Mouse (Mus musculus): ENCODE measurements at regions not wholly inside any gene's neighbourhood (a gene's known extent, or its start where the extent isn't known, plus 50 kb on each side); places are given as distances from the start of the nearest gene placed in this dataset.

DNA sequence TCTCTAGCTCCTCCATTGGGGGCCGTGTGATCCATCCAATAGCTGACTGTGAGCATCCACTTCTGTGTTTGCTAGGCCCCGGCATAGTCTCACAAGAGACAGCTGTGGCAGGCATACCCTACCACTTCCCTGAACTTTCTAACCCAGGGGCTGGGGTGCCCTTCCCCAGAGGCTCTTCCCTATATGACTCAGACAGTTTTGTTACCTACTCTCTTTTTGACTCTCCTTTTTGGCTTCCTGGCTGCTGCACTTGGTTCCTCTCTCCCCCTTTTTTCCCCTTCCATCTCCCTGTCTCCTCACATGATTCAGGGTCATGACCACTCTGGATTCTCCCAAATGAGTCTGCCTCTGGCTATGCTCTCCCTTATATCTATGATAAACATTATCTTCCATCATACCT is 223.8 kb downstream of the Papss1 start:
- Histone ChIP-seq H3K4me2 (ENCODE audit: low read depth, low read length) (no peak overlapping the region), H3K4me1 (ENCODE audit: control insufficient read depth, insufficient read depth, low read length) (no peaks in the 10 kb centered on the region), H3K27ac (ENCODE audit: low read length) (no peak overlapping the region), H3K9ac (ENCODE audit: low read length) (no peak overlapping the region), H3K36me3 (ENCODE audit: control insufficient read depth, insufficient read depth, low read length) (no peaks in the 10 kb centered on the region), H3K27me3 (ENCODE audit: control insufficient read depth, insufficient read depth, low read length) (no peaks in the 10 kb centered on the region), H3K9me3 (replicated peaks; ENCODE audit: control insufficient read depth, low read length) (no peaks in the 10 kb centered on the region), H3K4me3 (replicated peaks; ENCODE audit: low read length) (no peak overlapping the region)
- 89% methylated on average over 1 of the region's 2 CpGs for WGBS
- no peak for ATAC-seq (ENCODE audit: insufficient read depth, low FRiP score)

DNA sequence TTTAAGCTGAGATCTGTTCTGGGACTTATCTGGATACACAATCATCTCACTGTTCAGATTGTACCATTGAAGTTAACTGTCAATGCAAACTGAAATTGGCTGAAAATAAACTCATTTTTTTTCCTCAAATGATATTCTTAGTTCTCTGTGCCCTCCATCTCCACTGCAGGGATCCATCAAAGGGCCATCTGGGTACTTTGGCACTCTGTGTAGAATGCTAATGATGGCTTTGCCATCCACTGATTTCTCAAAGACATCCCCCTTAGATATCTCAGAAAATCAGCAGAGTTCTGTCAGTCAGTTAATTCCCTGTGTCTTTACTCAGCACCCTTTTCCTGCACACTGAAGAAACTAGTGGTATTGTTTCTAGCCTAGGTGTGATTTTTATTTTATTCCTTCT is 224.6 kb downstream of the Papss1 start:
- Histone ChIP-seq H3K4me1 (ENCODE audit: control insufficient read depth, insufficient read depth, low read length) (no peaks in the 10 kb centered on the region), H3K27me3 (ENCODE audit: control insufficient read depth, insufficient read depth, low read length) (no peaks in the 10 kb centered on the region), H3K4me3 (replicated peaks; ENCODE audit: low read length) (no peak overlapping the region), H3K9me3 (replicated peaks; ENCODE audit: control insufficient read depth, low read length) (no peaks in the 10 kb centered on the region), H3K27ac (ENCODE audit: low read length) (no peak overlapping the region), H3K4me2 (ENCODE audit: low read depth, low read length) (no peak overlapping the region), H3K9ac (ENCODE audit: low read length) (no peak overlapping the region), H3K36me3 (ENCODE audit: control insufficient read depth, insufficient read depth, low read length) (no peaks in the 10 kb centered on the region)
- ATAC-seq (ENCODE audit: insufficient read depth, low FRiP score): no peak

DNA sequence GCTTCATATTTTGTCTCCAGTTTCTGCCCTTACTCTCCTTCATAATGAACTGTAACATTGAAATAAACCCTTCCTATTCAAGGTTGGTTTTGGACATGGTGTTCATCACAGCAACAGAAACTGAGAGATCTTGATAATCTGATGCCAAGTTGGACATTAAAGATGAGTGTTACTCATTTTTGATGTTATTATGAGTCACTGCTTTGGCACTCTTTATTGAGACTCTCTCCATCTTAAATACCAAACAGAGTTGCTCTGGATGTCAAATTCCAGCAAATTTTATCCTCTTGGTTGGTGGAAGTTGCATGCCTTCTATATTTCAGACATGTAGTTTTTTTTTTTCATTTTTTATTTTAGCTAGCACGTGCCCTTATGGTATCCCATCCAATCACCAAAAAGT is 229.5 kb downstream of the Papss1 start:
- Histone ChIP-seq H3K27ac (ENCODE audit: low read length) (no peak overlapping the region), H3K9me3 (replicated peaks; ENCODE audit: control insufficient read depth, low read length) (no peaks in the 10 kb centered on the region), H3K9ac (ENCODE audit: low read length) (no peak overlapping the region), H3K4me3 (replicated peaks; ENCODE audit: low read length) (no peak overlapping the region), H3K4me1 (ENCODE audit: control insufficient read depth, insufficient read depth, low read length) (no peaks in the 10 kb centered on the region), H3K36me3 (ENCODE audit: control insufficient read depth, insufficient read depth, low read length) (no peaks in the 10 kb centered on the region), H3K27me3 (ENCODE audit: control insufficient read depth, insufficient read depth, low read length) (no peaks in the 10 kb centered on the region), H3K4me2 (ENCODE audit: low read depth, low read length) (no peak overlapping the region)
- no peak for ATAC-seq (ENCODE audit: insufficient read depth, low FRiP score)
- 91% methylated on average over 1 of the region's 1 CpGs for WGBS

DNA sequence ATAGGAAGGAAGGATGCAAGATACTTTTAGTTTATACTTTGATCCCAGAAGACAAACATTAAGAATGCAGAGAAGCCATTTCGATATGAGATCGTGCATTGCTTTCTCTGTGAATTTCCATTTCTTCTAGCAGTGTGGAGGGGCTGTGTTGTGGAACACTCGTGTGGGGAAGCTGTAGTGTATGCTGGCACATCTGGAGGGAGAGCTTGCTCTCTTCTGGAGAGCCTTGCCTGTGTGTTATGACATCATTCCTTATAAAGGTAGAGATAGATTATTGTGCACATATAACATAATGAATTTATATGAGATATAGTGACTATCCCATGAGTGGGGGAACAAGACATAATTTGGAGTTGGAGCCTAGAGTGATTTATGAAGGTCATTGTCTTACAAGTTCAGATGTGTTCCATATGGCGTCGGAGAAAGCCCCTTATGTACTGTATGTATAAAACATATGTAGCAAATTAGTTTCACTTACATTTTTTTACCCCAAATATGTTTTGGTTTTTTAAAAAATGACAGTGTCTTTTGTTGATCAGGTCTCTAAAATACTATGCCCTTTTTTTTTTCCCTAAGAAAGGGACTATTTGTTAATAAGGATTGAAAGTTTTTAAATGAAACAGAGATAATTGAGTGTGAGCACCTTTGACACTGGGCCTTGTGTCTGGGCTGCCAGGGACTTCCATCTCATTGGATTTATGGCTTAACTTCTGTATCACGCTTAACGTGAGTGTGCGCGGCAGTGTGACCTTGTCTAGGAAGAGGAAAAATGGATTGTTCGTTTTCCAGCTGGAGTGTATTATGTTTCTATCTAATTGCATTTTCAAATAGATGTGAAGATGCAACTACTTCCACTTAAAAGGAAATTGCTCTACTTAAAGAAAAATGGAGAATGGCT is 230.8 kb downstream of the Papss1 start:
- no peak overlapping the region for H3K9ac ChIP-seq (ENCODE audit: low read length)

DNA sequence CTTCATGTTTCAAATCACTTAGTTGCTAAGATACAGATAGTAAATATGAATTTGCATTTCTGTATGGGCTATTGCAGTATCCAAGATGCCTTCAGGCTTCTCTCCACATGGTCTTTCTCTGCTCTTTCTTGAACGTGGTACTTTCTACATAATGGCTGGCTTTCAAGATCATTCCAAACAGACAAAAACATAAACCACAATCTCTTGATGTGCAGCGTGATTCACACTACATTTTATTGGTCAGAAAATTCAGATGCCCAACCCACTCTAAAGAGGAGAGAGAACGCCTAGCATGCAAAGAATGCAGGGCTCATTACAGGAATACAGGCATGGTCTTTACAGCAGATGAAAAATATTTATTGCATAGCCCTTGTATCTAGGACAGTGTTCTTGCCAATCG is 235.2 kb downstream of the Papss1 start:
- Histone ChIP-seq H3K4me2 (ENCODE audit: low read depth, low read length) (no peak overlapping the region), H3K36me3 (ENCODE audit: control insufficient read depth, insufficient read depth, low read length) (no peaks in the 10 kb centered on the region), H3K4me3 (replicated peaks; ENCODE audit: low read length) (no peak overlapping the region), H3K27ac (ENCODE audit: low read length) (no peak overlapping the region), H3K9ac (ENCODE audit: low read length) (no peak overlapping the region), H3K4me1 (ENCODE audit: control insufficient read depth, insufficient read depth, low read length) (peaks cover 2% of the 10 kb centered on the region; the same call in 1 of the 2 replicates), H3K27me3 (ENCODE audit: control insufficient read depth, insufficient read depth, low read length) (no peaks in the 10 kb centered on the region), H3K9me3 (replicated peaks; ENCODE audit: control insufficient read depth, low read length) (no peaks in the 10 kb centered on the region)
- ATAC-seq (ENCODE audit: insufficient read depth, low FRiP score): no peak
- 64% methylated on average over 4 of the region's 4 CpGs for WGBS

More for the DNA sequence above, 230.8 kb downstream of the Papss1 start:
- no peaks in the 10 kb centered on the region for H3K27me3 ChIP-seq (ENCODE audit: control insufficient read depth, insufficient read depth, low read length)
- ATAC-seq (ENCODE audit: insufficient read depth, low FRiP score): no peak
- 52% methylated on average over 10 of the region's 10 CpGs for WGBS
- no peaks in the 10 kb centered on the region for H3K4me1 ChIP-seq (ENCODE audit: control insufficient read depth, insufficient read depth, low read length)
- no peaks in the 10 kb centered on the region for H3K36me3 ChIP-seq (ENCODE audit: control insufficient read depth, insufficient read depth, low read length)
- no peak overlapping the region for H3K4me3 ChIP-seq (replicated peaks; ENCODE audit: low read length)
- no peak overlapping the region for H3K4me2 ChIP-seq (ENCODE audit: low read depth, low read length)
- no peaks in the 10 kb centered on the region for H3K9me3 ChIP-seq (replicated peaks; ENCODE audit: control insufficient read depth, low read length)
- no peak overlapping the region for H3K27ac ChIP-seq (ENCODE audit: low read length)

DNA sequence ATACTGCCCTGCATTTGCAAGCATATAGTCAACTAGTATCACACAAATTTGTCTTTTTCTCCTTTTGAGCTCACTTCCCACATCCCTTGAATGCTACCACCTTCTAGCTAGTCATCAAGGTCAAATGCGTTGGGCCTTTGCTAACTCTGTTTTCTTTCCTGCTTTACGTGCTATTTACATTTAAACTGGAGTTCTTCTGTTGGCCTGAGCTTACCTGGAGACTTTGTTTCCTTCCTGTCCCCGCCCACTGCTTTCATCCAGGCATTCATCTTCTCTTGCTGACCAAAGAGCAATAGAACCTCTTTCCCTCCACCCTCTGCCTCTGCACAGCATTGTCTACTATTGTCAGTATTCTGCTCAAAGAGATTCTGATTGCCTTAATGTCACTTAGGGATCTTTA is 237.0 kb downstream of the Papss1 start:
- Histone ChIP-seq H3K36me3 (ENCODE audit: control insufficient read depth, insufficient read depth, low read length) (no peaks in the 10 kb centered on the region), H3K4me2 (ENCODE audit: low read depth, low read length) (no peak overlapping the region), H3K27me3 (ENCODE audit: control insufficient read depth, insufficient read depth, low read length) (no peaks in the 10 kb centered on the region), H3K4me3 (replicated peaks; ENCODE audit: low read length) (no peak overlapping the region), H3K9me3 (replicated peaks; ENCODE audit: control insufficient read depth, low read length) (no peaks in the 10 kb centered on the region), H3K27ac (ENCODE audit: low read length) (no peak overlapping the region), H3K9ac (ENCODE audit: low read length) (no peak overlapping the region), H3K4me1 (ENCODE audit: control insufficient read depth, insufficient read depth, low read length) (peaks cover 2% of the 10 kb centered on the region; the same call in 1 of the 2 replicates)
- no peak for ATAC-seq (ENCODE audit: insufficient read depth, low FRiP score)
- WGBS: 77% methylated on average over 3 of the region's 3 CpGs

DNA sequence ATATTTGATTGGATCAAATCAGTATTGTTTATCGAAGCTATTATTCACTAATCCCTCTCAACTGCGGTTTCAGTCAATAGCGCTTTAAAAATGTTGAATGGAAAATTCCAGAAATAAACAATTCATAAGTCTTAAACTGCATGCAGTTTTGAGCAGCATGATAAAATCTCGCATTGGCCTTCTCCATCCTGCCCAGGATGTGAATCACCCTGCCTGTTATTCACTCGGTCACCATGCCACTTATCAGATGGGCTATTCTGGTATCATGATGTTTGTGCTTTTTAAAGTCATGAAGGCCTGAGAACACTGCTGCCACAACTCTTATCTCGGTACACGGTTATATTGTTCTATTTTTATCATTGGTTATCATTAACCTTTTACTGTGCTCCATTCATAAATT is 238.3 kb downstream of the Papss1 start:
- H3K9me3 ChIP-seq (replicated peaks; ENCODE audit: control insufficient read depth, low read length): no peaks in the 10 kb centered on the region
- no peaks in the 10 kb centered on the region for H3K36me3 ChIP-seq (ENCODE audit: control insufficient read depth, insufficient read depth, low read length)
- H3K9ac ChIP-seq (ENCODE audit: low read length): no peak overlapping the region
- H3K4me2 ChIP-seq (ENCODE audit: low read depth, low read length): no peak overlapping the region
- 43% methylated on average over 7 of the region's 7 CpGs for WGBS
- no peak overlapping the region for H3K4me3 ChIP-seq (replicated peaks; ENCODE audit: low read length)
- H3K27me3 ChIP-seq (ENCODE audit: control insufficient read depth, insufficient read depth, low read length): no peaks in the 10 kb centered on the region
- no peak overlapping the region for H3K27ac ChIP-seq (ENCODE audit: low read length)
- peaks cover 2% of the 10 kb centered on the region; the same call in 1 of the 2 replicates for H3K4me1 ChIP-seq (ENCODE audit: control insufficient read depth, insufficient read depth, low read length)
- no peak for ATAC-seq (ENCODE audit: insufficient read depth, low FRiP score)

DNA sequence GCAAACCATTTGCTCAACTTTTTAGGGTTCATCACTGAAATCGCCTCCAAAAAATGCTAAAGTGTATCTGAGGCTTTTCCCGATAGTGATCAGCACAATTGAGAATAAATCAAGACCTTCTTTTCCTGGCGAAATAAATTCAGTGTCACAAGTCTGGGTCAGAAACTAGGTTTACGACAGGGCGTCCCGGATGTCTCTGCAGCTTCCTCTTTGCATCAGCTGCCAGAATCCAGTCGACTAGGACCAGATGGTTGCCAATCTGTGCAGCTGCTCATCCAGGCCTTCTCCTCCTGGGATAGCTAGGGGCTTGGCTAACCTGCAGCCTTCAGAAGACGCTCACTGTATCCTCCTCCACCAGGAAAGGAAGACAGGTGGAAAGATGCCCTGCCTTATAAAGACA is 243.6 kb downstream of the Papss1 start:
- Histone ChIP-seq H3K9ac (ENCODE audit: low read length) (no peak overlapping the region), H3K4me2 (ENCODE audit: low read depth, low read length) (no peak overlapping the region), H3K4me3 (replicated peaks; ENCODE audit: low read length) (no peak overlapping the region), H3K36me3 (ENCODE audit: control insufficient read depth, insufficient read depth, low read length) (no peaks in the 10 kb centered on the region), H3K27ac (ENCODE audit: low read length) (no peak overlapping the region), H3K27me3 (ENCODE audit: control insufficient read depth, insufficient read depth, low read length) (no peaks in the 10 kb centered on the region), H3K9me3 (replicated peaks; ENCODE audit: control insufficient read depth, low read length) (no peaks in the 10 kb centered on the region), H3K4me1 (ENCODE audit: control insufficient read depth, insufficient read depth, low read length) (0 out of 2 replicates have a peak, but pooled peaks cover 2% of the 10 kb centered on the region)
- ATAC-seq (ENCODE audit: insufficient read depth, low FRiP score): no peak
- 71% methylated on average over 8 of the region's 8 CpGs for WGBS

DNA sequence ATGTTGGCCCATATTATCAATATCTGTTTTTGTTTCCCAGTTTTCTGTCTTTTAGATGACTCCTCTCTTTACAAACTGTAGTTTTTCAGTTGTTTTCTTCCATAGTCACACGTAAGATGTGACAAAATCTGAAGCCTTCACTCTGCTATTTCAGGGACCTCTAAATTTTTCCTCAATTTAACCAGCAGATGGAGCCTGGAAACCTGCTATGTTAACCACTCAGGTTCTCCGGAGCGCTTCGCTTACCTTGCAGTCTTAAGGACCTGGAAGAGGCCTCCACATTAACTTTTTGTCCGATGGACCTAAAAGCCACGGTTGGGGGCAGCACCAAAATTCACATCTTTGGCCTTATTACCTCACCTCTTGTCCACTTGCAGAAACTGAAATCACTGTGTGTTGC is 248.4 kb downstream of the Papss1 start:
- no peak overlapping the region for H3K9ac ChIP-seq (ENCODE audit: low read length)
- no peaks in the 10 kb centered on the region for H3K9me3 ChIP-seq (replicated peaks; ENCODE audit: control insufficient read depth, low read length)
- no peak for ATAC-seq (ENCODE audit: insufficient read depth, low FRiP score)
- H3K36me3 ChIP-seq (ENCODE audit: control insufficient read depth, insufficient read depth, low read length): no peaks in the 10 kb centered on the region
- 44% methylated on average over 6 of the region's 6 CpGs for WGBS
- no peaks in the 10 kb centered on the region for H3K27me3 ChIP-seq (ENCODE audit: control insufficient read depth, insufficient read depth, low read length)
- H3K27ac ChIP-seq (ENCODE audit: low read length): no peak overlapping the region
- no peak overlapping the region for H3K4me2 ChIP-seq (ENCODE audit: low read depth, low read length)
- no peak overlapping the region for H3K4me3 ChIP-seq (replicated peaks; ENCODE audit: low read length)
- no peaks in the 10 kb centered on the region for H3K4me1 ChIP-seq (ENCODE audit: control insufficient read depth, insufficient read depth, low read length)

All from stomach, embryonic 16.5 days (tissue).